Mouse (Mus musculus): ENCODE results near the gene Gm37240. TPM values are rescaled to one million over a fixed set of nuclear protein-coding genes. Genes with fewer than 3 reads are reported as not detected.

The Gm37240 gene
- polyA plus RNA-seq, 1 experiment, result 0.77 TPM

DNA sequence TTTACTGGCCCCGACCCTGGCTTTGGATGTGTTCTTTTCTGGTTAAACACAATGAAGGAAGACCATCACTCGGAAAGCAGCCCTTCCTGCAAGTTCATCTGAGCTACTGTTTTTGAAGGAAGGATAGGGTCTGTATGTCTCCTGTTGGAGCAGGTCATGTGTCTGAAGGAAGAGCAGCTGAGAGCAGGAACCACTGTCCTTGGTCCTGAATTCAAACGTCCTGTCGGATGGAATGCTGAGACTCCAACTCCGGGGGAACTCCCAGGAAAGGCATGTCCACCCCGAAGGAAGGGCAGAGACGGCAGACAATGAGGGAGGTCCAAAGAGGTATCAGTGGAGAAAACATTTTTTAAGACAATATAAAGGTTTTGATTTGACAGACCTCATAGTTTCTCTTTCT lies 741.8 kb downstream of the Gm37240 start:
- no peaks in the 10 kb centered on the region for H3K27me3 ChIP-seq (ENCODE audit: control insufficient read depth, insufficient read depth, low read length)
- TF ChIP-seq POLR2A (IDR thresholded peaks at IDR 0.05; ENCODE audit: borderline replicate concordance, insufficient read depth, low read length) (no peak), CTCF (IDR thresholded peaks at IDR 0.05; ENCODE audit: borderline replicate concordance, insufficient read depth, low read depth, low read length) (no peak)
- DNase-seq, result no peak
- H3K4me3 ChIP-seq (replicated peaks; ENCODE audit: insufficient read depth, low read depth, low read length), result no peak overlapping the region
- H3K27ac ChIP-seq (ENCODE audit: insufficient read depth, low read length), result no peak overlapping the region
- 64% methylated on average over 7 of the region's 7 CpGs for WGBS
- 0 out of 2 replicates have a peak, but pooled peaks cover 5% of the 10 kb centered on the region for H3K4me1 ChIP-seq (ENCODE audit: control insufficient read depth, insufficient read depth, low read length)

DNA sequence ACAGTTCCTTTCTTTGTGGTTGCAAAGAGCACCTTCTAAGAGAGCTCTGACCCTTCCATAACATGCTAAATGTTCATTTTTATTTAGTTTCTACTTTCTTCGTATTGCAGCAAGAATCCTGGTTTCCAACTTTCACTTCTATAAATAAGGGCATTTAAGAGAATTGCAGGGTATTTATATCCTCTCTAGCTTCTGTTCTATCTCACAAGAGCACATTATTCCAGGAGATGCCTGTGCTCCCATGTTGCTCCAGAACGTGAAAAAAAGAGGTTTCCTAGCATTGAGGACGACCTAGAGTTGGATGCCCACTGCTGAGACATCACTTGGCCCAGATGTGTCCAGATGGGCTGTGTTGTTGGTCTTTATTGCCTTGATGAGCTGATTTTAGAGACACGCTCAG lies 742.2 kb downstream of the Gm37240 start:
- DNase-seq, result no peak
- no peak overlapping the region for H3K4me3 ChIP-seq (replicated peaks; ENCODE audit: insufficient read depth, low read depth, low read length)
- H3K27me3 ChIP-seq (ENCODE audit: control insufficient read depth, insufficient read depth, low read length), result no peaks in the 10 kb centered on the region
- TF ChIP-seq CTCF (IDR thresholded peaks at IDR 0.05; ENCODE audit: borderline replicate concordance, insufficient read depth, low read depth, low read length), result no peak
- TF ChIP-seq POLR2A (IDR thresholded peaks at IDR 0.05; ENCODE audit: borderline replicate concordance, insufficient read depth, low read length), result no peak
- 80% methylated on average over 4 of the region's 4 CpGs for WGBS
- no peak overlapping the region for H3K27ac ChIP-seq (ENCODE audit: insufficient read depth, low read length)
- 0 out of 2 replicates have a peak, but pooled peaks cover 5% of the 10 kb centered on the region for H3K4me1 ChIP-seq (ENCODE audit: control insufficient read depth, insufficient read depth, low read length)

DNA sequence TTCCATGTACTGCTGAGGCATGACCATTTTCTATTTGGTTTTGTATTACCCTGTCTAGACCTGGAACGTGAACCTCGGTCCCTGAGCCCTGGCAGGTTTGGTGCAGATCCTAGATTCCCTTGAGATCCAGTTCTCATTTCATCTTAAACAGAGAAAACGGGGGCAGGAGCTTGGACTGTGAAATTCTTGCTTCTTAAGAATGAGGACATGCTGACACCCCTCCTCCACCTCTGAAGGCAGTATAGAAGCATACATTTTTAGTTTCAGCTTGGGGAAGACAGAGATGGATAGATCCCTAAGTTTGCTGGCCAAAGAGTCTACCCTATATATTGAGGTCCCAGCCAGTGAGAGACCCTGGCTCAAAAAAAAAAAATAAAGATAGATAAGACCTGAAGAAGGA lies 742.9 kb downstream of the Gm37240 start:
- 82% methylated on average over 3 of the region's 3 CpGs for WGBS
- no peak for DNase-seq

DNA sequence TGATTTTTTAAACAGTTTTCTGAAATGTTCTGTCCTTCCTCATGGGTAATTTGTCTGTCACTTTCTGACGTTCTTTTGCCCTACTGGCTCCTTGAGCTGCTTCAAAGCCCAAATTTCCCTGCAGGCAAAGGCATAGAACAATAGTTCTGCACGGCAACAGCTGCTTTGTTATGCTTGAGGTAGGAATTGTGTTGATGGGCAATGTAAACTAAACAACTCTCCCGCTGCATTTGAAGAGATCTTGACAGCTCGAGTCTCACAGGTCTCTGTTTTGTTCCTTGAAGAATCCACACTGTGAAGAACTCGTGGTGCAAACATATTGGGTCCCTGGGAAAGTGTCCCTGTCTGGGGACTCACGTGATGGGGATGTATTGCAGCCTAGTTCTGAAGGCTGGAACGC lies 746.8 kb downstream of the Gm37240 start:
- H3K4me3 ChIP-seq (replicated peaks; ENCODE audit: insufficient read depth, low read depth, low read length), result no peak overlapping the region
- WGBS, result 54% methylated on average over 7 of the region's 7 CpGs
- DNase-seq, result no peak
- H3K4me1 ChIP-seq (ENCODE audit: control insufficient read depth, insufficient read depth, low read length), result no peaks in the 10 kb centered on the region
- TF ChIP-seq CTCF (IDR thresholded peaks at IDR 0.05; ENCODE audit: borderline replicate concordance, insufficient read depth, low read depth, low read length) (no peak), POLR2A (IDR thresholded peaks at IDR 0.05; ENCODE audit: borderline replicate concordance, insufficient read depth, low read length) (no peak)
- no peaks in the 10 kb centered on the region for H3K27me3 ChIP-seq (ENCODE audit: control insufficient read depth, insufficient read depth, low read length)
- no peak overlapping the region for H3K27ac ChIP-seq (ENCODE audit: insufficient read depth, low read length)

More for the DNA sequence above, 742.9 kb downstream of the Gm37240 start:
- Histone ChIP-seq H3K27ac (ENCODE audit: insufficient read depth, low read length) (no peak overlapping the region), H3K4me3 (replicated peaks; ENCODE audit: insufficient read depth, low read depth, low read length) (no peak overlapping the region), H3K27me3 (ENCODE audit: control insufficient read depth, insufficient read depth, low read length) (no peaks in the 10 kb centered on the region), H3K4me1 (ENCODE audit: control insufficient read depth, insufficient read depth, low read length) (0 out of 2 replicates have a peak, but pooled peaks cover 4% of the 10 kb centered on the region)
- no peak for TF ChIP-seq CTCF (IDR thresholded peaks at IDR 0.05; ENCODE audit: borderline replicate concordance, insufficient read depth, low read depth, low read length)
- TF ChIP-seq POLR2A (IDR thresholded peaks at IDR 0.05; ENCODE audit: borderline replicate concordance, insufficient read depth, low read length), result no peak

DNA sequence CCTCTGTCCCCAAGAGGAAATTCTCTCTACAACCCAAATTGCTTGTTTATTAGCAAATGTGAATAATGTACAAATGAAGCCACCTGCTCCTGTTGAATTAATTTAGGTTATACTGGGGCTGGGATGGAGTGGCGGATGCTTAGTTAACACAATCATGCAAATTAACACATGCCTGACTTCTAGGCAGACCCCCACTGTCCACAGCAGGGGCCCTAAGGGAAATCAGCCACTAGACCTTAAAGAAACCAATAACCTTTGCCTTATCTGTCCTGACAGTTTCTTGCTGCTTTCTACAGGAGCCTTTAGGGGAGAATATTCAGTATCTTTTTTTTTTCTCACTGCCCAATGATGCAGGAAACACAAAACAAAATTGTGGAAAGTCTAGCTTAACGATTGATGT lies 748.9 kb downstream of the Gm37240 start:
- WGBS, result 57% methylated on average over 2 of the region's 2 CpGs
- H3K4me1 ChIP-seq (ENCODE audit: control insufficient read depth, insufficient read depth, low read length), result no peaks in the 10 kb centered on the region
- TF ChIP-seq CTCF (IDR thresholded peaks at IDR 0.05; ENCODE audit: borderline replicate concordance, insufficient read depth, low read depth, low read length), result no peak
- TF ChIP-seq POLR2A (IDR thresholded peaks at IDR 0.05; ENCODE audit: borderline replicate concordance, insufficient read depth, low read length), result no peak
- no peak overlapping the region for H3K27ac ChIP-seq (ENCODE audit: insufficient read depth, low read length)
- H3K27me3 ChIP-seq (ENCODE audit: control insufficient read depth, insufficient read depth, low read length), result no peaks in the 10 kb centered on the region
- H3K4me3 ChIP-seq (replicated peaks; ENCODE audit: insufficient read depth, low read depth, low read length), result no peak overlapping the region
- DNase-seq, result no peak

DNA sequence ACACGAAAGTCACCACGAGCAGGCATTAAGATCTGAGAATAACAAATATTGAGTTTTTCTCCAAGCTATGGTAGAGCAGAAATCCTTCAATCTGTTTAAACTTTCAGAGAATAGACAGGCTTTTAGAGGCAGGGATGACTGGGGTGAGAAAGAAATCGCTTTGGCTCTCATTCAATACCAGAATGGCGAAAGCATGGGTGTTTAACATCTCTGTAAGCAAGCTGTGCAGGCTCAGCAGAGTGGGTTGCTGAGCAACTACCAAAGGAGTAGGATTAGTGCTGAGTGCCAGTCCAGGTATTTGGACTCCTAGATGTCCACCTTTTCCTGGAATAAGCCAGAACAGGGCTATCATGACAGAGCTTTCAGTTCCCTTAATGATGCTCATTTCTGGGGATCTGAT lies 753.8 kb downstream of the Gm37240 start:
- TF ChIP-seq CTCF (IDR thresholded peaks at IDR 0.05; ENCODE audit: borderline replicate concordance, insufficient read depth, low read depth, low read length) (no peak), POLR2A (IDR thresholded peaks at IDR 0.05; ENCODE audit: borderline replicate concordance, insufficient read depth, low read length) (no peak)
- H3K4me1 ChIP-seq (ENCODE audit: control insufficient read depth, insufficient read depth, low read length), result no peaks in the 10 kb centered on the region
- DNase-seq, result no peak
- H3K4me3 ChIP-seq (replicated peaks; ENCODE audit: insufficient read depth, low read depth, low read length), result no peak overlapping the region
- WGBS, result 78% methylated on average over 4 of the region's 4 CpGs
- H3K27me3 ChIP-seq (ENCODE audit: control insufficient read depth, insufficient read depth, low read length), result no peaks in the 10 kb centered on the region
- no peak overlapping the region for H3K27ac ChIP-seq (ENCODE audit: insufficient read depth, low read length)

DNA sequence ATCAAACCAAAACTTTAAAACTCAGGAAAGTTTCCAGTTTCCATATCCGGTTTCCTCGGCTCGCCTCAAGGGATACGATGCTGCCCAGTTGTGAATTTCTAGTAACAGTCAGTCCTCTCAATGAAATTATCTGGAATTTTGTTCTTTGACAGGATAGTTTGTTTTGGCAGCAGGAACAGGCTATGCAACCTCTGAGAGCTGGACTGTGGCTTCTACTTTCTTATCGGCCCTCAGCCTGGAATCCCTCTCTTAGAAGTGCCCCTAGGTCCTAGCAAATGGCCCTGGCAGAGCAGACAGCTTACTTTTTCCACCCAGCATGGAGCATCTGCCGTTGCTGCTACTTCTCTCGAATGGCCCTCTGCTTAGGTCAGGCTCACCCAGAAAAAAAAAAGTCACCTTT lies 755.4 kb downstream of the Gm37240 start:
- Histone ChIP-seq H3K4me1 (ENCODE audit: control insufficient read depth, insufficient read depth, low read length) (no peaks in the 10 kb centered on the region), H3K27me3 (ENCODE audit: control insufficient read depth, insufficient read depth, low read length) (no peaks in the 10 kb centered on the region), H3K4me3 (replicated peaks; ENCODE audit: insufficient read depth, low read depth, low read length) (no peak overlapping the region), H3K27ac (ENCODE audit: insufficient read depth, low read length) (no peak overlapping the region)
- no peak for DNase-seq
- no peak for TF ChIP-seq POLR2A (IDR thresholded peaks at IDR 0.05; ENCODE audit: borderline replicate concordance, insufficient read depth, low read length)
- TF ChIP-seq CTCF (IDR thresholded peaks at IDR 0.05; ENCODE audit: borderline replicate concordance, insufficient read depth, low read depth, low read length), result no peak
- WGBS, result 75% methylated on average over 7 of the region's 7 CpGs

DNA sequence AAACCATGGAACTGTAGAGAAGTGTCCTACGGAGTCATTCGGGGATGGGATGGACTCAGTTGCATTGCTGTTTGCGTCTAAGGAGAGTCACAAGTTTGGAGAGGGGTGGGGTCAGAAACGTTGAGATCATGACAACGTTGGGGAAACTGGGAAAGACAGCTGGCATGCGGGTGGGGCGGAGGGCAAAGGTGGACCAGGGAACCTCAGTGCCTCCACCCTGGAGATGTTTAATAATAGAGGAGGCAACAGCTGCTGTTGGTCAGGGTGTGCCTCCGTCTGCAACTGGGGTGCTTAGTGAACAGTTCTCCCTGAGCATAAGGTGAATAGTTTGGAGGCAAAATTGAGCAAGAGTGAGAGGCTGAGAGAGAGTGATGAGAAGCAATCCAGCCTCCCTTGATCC lies 758.8 kb downstream of the Gm37240 start:
- no peak overlapping the region for H3K27ac ChIP-seq (ENCODE audit: insufficient read depth, low read length)
- WGBS, result 89% methylated on average over 8 of the region's 8 CpGs
- no peak for DNase-seq
- H3K4me1 ChIP-seq (ENCODE audit: control insufficient read depth, insufficient read depth, low read length), result no peaks in the 10 kb centered on the region; the same call in 1 of the 2 replicates
- no peak overlapping the region for H3K4me3 ChIP-seq (replicated peaks; ENCODE audit: insufficient read depth, low read depth, low read length)
- TF ChIP-seq POLR2A (IDR thresholded peaks at IDR 0.05; ENCODE audit: borderline replicate concordance, insufficient read depth, low read length), result no peak
- TF ChIP-seq CTCF (IDR thresholded peaks at IDR 0.05; ENCODE audit: borderline replicate concordance, insufficient read depth, low read depth, low read length), result no peak
- H3K27me3 ChIP-seq (ENCODE audit: control insufficient read depth, insufficient read depth, low read length), result no peaks in the 10 kb centered on the region
